Mouse (Mus musculus): ENCODE results near the gene H3f3a. TPM values are rescaled to one million over a fixed set of nuclear protein-coding genes. Genes with fewer than 3 reads are reported as not detected.

Gene H3f3a
- polyA plus RNA-seq, 1 experiment = 559 TPM

DNA sequence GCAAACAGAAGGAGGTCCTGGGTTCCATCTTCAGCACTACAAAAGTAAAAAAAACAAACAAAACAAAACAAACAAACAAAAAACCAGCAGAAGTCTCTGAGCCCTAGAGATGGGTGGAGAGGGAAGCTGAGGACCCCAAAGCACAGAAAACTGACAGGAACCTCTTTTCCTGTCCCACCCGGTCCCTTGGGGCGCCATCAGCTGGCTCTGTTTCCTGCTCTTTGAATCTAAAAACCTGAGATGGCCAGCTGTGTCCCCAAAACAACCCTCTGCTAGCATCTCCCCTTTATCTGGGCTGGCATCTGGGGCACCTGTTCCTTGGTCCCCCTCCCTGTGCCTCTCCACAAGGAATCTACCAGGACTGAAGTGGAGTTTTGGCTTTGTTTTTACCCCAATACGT, 11.0 kb upstream of the H3f3a start:
- no peak for DNase-seq (ENCODE audit: extremely low spot score in 1 of 2, low spot score in 1 of 2)

DNA sequence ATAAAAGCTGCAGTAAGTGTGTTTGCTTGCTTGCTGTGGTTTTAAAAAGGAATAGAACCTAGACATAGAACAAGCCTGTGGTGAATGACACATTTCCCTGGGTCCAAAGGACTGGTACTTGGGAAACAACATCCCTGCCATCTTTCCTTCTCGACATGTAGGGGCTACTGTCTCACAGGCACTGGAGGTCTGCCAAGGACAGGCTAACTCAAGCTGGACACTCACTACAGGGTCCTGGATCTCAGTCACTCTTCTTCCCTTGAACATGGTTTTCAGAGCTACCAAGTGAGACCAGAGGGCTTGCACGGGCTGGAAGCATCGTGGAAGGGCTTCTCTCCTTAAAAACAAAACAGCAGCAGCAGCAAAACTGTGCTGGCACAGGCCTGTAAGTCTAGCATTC, 10.0 kb upstream of the H3f3a start:
- DNase-seq (ENCODE audit: extremely low spot score in 1 of 2, low spot score in 1 of 2) = no peak

DNA sequence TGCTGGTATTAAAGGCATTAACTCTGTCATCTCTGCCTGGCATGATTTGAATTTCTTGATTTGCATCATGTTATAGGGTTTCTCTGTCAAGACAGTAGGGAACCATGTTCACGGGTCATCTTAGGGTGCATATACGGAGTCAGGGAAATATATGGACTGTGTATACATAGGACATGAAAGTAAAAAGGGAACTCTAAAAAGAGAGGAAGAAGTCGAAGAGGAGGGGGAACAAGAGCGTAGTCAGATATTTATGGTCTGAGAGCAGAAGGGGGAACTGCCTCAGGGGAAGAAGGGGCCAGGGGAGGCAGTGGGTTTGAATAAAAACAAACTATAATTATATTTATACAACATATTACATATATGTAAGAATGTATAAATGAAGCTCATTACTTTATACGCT, 8.5 kb upstream of the H3f3a start:
- DNase-seq (ENCODE audit: extremely low spot score in 1 of 2, low spot score in 1 of 2) = no peak

DNA sequence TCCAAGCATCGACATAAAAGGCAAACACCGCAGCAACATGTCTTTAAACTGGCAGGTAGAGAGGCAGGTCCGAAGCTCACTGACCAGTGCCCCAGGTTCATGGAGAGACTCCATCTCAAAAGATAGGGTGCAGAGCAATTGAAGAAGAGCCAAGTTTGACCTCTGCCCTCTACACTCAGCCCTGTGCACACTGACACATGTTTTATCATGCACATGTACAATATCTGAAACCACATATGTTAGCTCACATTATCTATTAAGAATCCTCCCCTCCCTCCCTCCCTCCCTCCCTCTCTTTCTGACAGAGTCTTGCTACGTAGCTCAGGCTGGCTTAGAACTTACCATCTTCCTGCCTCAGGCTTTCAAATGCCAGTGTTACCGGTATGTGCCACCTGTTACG, 7.4 kb upstream of the H3f3a start:
- DNase-seq (ENCODE audit: extremely low spot score in 1 of 2, low spot score in 1 of 2) = no peak

DNA sequence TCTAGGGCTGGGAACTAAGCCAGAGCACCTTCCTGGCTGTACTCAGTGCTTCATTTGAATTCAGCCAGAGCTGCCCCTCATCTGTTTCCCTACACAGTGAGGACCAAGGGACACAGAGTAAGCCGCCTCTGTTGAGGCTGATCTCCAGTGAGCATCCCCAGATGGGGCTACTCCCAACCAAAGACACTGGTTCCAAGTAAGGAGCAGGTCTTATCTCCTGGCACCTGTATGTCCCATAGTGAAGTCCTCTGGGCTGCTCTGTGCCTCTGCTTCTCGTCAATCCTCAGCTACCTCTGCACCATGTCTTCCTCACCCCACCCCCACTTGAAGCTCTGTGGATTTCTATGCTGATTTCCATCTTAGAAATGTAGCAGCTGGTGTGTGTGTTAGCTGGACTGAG, 4.3 kb upstream of the H3f3a start:
- no peak for DNase-seq (ENCODE audit: extremely low spot score in 1 of 2, low spot score in 1 of 2)

DNA sequence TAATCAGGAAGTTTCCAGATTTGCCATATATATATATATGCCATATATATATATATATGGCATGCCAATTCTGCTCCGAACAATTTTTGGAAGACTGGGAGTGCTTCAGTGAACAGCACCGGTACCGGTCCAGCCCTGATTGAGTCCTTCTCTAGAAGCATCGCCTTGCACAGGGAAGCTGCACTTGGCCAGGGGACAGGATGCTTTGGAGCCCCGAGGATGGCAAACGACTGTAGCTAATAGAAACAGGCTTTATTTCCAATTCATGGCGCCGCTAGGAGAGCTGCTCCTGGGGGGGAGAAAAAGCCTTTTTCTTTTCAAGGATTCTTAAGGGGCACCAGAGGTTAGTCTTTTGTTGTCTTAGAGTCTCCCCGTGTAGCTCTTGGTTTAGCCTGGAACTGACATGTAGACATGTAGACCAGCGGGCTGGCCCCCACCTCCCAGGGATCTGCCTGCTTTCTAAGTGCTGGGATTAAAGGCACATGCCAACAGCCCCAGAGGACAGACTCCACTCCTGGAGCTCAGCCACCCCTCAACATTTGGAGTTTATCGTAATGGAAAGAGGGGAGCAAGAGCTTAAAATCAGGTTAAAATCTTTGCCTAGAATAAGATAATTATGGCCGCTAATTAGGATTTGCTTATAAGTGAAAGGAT, 1.8 kb upstream of the H3f3a start:
- no peak for DNase-seq (ENCODE audit: extremely low spot score in 1 of 2, low spot score in 1 of 2)

DNA sequence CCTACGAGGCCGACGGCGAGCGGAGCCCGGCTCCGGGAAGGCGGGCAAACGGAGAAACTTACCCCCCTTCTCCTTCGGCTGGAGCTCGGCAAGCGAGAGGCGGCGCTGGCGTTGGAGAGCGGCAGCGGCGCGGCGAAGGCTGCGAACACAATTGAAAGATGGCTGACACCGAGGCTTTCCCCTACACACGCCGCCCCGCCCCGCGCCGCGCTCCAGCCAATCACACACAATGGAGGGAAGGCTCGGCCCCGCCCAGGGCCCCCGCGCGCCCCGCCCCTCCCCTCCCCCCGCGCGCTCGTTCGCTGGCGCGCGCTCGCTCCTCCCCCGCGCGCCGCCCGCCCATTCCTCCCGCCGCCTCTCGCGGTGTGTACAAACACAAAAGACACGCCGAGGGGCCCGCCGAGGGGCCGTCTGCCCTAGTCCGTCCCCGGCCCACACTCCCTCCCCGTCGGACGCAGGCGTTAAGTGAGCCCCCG, 296 bp downstream of the H3f3a start:
- DNase-seq (ENCODE audit: extremely low spot score in 1 of 2, low spot score in 1 of 2) = peak; percentile 88 to 94

DNA sequence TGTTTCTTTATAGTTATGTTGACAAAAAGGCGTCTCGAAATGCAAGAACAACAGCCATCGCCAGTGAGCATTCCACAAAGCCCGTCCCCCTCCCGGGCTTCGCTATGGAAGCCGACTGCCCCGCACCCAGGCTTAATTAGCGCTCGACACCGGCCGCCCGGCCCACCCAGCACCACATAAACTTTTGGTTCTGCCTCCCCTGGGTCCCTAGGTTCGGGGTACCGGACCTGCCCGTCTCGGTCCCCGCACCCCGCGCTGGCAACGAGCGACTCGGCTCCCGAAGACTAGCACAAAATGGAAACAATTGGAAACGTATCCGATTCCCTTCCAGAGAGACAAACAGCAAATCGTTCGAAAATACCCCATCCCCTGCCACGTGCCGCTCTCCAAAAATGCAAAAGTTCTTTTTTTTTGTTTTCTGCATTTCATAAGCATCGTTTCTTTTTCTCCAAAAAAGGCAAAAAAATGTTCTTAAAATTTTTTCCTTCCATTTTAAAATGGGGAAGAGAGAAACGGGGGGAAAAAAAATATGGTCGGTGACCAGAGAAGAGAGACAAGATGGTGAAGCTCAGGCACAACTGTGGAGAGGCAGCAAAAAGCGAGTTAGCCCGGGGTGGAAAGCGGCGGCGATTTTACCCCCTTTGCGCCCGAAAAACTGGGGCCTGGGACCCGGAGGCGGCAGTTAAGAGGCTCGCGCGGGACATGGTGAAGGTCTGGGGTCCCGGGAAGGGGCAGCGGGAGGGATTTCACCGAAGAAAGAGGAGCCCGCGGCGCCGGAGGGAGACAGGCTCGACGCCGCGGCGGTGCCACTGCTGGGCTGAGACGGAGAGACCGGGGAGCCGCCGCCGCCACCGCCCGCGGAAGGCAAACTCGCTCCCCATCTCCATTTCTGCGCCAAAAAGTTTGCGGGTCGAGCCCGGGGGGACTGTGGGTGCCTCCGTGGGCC, 1.0 kb downstream of the H3f3a start:
- DNase-seq (ENCODE audit: extremely low spot score in 1 of 2, low spot score in 1 of 2) = peak in 1 of 2 experiments; percentile 55

DNA sequence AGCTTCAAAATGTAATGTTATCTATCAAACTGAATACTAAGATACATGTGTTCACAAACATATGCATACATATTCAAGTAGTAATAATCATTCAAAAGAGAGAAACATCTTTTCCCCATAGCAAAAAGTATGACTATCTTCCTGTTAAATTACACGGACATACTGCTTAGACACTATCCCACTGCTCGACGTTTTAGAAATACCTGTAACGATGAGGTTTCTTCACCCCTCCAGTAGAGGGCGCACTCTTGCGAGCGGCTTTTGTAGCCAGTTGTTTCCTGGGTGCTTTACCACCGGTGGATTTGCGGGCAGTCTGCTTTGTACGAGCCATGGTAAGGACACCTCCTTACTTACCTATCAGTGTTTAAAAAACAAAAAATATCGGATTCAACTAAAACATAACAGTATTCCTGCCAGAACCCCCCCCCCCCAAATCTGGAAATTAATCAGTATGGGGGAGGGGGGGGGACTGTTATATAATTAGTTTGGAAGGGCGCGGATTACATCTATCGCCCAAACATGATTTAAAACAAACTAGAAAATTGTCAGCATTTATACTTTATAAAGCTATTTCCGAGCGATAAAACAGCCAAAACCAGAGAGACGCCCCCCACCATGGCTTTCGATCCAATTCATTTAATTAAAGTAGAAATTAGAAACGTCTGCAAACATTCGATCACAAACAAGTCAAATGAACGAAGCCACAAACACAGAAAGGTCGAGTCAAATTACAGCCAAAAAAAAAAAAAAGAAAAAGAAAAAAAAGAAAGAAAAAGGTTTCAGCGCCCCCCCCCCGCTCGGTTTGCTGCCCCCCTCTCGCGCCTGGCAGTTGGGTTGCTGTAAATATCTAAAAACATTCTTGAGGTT, 1.9 kb downstream of the H3f3a start:
- peak in 1 of 2 experiments; percentile 36 for DNase-seq (ENCODE audit: extremely low spot score in 1 of 2, low spot score in 1 of 2)

DNA sequence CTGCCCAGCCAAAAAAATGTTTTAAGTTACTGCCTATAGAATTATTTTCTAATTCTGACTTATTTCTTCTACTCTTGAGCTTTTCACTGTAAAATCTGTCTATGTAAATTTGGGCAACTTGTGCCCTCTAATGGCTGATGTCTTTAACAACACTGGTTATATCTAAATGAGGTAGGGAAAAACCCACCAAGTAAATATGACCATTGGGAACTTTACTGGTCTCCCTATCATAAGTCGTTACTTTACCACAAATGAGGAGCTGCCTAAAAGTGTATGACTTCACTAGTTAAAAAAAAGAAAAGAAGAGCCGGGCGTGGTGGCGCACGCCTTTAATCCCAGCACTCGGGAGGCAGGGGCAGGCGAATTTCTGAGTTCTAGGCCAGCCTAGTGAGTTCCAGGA, 2.8 kb downstream of the H3f3a start:
- DNase-seq (ENCODE audit: extremely low spot score in 1 of 2, low spot score in 1 of 2) = no peak

DNA sequence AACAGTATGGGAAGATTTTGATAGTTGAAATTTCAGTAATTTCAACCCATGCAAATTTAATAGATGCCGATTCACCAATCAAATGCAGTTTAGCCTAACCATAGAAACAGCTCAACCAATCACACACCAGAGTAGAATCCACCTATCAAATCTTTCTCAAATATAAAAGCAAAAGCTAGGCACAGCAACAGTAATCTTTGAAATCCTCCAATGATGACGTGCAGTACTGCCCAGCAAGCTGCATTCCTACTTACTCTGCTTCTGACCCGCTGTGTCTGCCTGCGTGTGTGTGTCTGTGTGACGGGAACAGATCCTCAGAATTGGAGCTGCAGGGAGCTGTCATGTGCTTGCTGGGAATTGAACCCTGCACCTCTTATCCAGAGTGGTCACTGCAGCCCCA, 4.9 kb downstream of the H3f3a start:
- DNase-seq (ENCODE audit: extremely low spot score in 1 of 2, low spot score in 1 of 2) = no peak

DNA sequence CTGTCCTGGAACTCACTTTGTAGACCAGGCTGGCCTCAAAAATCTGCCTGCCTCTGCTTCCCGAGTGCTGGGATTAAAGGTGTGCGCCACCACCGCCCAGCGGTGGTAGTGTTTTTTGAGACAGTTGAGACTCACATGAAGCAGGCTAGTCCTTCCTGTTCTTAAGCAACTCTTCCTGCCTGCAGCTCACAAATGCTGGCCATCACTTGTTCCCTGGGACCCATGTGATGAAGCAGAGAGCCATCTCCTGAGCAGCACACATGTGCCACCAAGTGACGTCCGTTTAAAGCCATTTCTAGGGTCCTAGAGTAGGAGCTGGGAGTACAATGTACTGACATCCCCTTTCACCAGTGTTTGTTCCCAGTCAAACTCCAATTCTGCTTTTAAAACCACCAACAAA, 9.9 kb downstream of the H3f3a start:
- no peak for DNase-seq (ENCODE audit: extremely low spot score in 1 of 2, low spot score in 1 of 2)

DNA sequence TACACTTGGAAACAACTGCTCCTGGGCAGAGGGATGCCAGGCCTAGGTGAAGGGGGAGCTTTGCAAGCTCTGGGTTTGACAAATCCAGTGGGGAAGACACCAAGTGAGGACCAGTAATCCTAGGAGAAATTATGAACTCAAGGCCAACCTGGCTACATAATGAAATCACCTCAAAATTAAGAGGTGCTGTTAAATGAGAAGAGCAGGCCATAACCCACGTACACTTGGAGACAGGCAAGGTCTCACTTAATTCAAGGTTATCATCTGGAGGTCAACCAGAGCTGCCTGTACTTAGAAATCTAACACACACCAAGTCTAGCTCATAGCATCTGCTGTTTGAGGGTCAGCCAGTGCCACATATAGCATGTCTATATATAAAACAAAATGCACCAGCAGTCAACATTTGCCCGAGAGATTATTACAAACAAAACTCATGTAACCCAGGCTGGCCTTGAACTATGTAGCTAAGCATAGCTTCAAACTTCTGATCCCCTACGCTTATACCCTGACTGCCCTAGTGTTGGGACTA, 12.2 kb downstream of the H3f3a start:
- DNase-seq (ENCODE audit: extremely low spot score in 1 of 2, low spot score in 1 of 2) = no peak

DNA sequence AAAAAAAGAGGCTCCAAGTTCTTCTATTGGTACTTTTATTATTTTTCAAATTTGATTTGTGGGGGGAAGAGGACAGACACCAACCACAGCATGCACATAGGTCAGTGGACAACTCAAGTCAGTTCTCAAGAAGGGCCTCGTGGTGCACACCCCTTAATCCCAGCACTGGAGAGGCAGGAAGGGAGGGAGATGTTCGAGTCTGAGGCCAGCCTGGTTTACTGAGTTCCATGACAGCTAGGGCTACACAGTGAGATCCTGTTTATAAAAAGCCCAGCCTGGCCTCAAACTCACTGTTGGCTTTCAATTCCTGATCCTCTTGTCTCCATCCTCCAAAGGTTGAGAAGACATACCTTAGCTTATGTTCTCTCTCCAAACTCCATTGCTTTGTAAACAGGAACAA, 12.9 kb downstream of the H3f3a start:
- no peak for DNase-seq (ENCODE audit: extremely low spot score in 1 of 2, low spot score in 1 of 2)

DNA sequence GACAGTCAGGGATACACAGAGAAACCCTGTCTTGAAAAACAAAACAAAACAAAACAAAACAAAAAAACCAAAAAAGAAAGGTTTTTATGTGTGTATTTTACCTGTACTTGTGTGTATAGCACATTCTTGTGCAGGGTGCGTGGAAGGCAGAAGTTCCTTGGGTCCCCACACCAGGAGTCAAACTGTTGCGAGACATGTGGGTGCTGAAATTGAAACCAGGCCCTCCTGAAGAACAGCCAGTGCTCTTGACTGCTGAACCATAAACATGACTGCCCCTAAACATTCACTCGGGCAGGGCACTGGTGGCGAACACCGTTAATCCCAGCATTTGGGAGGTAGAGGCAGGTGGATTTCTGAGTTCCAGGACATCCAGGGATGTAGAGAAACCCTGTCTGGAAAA, 13.7 kb downstream of the H3f3a start:
- DNase-seq (ENCODE audit: extremely low spot score in 1 of 2, low spot score in 1 of 2) = no peak

DNA sequence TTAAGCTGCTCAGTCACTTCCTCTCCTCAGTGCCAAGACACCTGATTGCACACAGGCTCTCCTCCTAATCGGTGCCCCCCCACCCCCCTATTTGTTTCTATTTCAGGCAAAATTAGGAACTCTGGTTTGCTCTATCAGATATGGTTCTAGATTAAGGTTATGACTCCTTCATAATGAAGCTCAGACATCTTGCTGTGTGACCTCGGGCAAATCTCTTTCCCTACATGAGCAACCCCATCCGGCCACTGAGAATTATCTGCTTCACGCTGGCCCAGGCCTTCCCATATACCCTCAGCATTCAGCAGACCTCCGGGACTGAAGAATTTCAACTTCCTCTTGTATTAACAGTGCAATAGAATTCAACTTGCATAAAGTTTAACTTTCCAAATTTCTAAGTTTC, 14.5 kb downstream of the H3f3a start:
- DNase-seq (ENCODE audit: extremely low spot score in 1 of 2, low spot score in 1 of 2) = no peak

DNA sequence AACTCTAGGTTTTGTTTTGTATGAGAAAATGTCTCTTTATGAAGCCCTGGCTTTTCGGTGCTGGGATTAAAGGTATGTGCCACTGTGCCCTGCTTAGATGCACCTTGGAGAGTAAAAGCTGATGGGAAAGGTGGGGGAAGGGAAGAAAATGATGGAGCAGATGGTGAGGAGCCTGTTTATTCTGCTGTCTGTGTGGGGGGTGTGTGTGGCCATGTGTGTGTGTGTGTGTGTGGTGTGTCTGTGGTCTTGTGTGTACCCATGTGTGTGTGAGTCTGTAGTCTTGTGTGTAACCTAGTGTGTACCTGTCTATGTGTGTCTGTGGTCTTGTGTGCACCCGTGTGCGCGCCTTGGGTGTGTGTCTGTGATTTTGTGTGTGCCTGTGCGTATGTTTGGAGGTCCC, 15.1 kb downstream of the H3f3a start:
- no peak for DNase-seq (ENCODE audit: extremely low spot score in 1 of 2, low spot score in 1 of 2)

DNA sequence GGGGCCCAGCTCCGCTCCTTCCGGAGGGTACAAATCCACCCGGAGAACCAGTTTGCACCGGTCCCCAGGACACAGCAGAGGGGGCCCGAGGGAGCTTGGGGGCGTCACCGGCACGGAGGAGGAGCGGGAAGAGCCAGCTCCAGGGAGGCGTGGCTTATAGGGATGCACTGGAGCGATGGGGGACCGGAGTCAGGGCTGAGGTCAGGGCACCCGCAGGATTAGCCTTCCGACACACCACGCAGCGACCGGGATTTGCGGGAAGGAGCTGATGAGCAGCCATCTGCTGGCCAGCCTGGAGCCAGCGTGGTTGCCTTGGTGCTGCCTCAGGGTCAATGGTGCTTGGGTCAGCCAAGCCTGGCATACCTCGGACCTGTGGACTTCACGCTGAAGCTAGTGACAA, 19.6 kb downstream of the H3f3a start:
- DNase-seq (ENCODE audit: extremely low spot score in 1 of 2, low spot score in 1 of 2) = no peak

DNA sequence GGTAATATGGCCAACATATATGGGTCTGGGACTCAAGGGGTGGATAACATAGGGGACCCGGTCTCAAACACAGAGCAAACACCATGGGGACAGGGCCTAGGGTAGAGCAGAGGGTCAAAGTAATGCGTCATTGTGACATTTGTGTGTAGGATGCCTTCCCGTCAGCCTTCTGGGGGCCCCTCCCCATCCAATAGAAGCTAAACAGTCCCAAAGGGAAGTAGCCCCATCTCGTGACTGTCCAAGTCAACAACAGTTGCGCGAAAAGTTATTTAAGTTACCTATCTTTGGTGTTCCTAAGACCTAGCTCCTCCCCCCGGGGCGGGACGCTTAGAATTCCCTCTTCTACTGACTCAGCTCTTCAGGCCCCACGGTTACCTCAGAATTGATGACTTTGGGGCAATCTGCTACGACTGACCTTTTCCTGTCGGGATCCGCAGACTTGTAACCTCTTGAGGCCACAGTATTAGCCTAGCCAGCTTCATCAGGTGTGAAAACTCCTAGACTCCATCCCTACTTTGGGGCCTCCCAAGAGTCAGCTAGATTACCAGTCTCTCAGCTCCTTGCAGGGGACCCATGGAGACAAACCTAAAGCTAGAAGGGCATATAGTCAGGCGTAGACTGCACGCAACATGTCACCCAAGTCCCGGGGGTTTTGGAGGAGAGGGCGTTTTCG, 20.2 kb downstream of the H3f3a start:
- no peak for DNase-seq (ENCODE audit: extremely low spot score in 1 of 2, low spot score in 1 of 2)

DNA sequence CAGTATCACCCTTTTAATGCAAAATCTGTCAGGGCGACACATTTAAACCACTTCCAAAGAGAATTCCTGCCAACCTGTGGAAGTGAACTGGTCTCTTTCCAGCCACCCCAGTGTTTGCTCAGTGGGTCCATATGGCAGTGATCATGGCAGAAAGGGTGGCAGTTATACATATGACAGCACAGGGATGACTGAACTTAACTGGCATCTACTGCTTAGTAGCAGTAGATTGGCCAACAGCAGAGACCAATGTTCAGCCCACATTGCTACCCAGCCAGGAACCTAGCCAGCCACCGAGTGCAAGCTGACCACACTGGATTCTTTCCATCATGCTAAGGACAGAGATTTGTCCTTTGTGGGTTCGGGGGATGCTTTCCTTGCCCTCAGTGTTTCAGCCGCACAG, 20.9 kb downstream of the H3f3a start:
- no peak for DNase-seq (ENCODE audit: extremely low spot score in 1 of 2, low spot score in 1 of 2)

Data from frontal cortex, adult 2 months (tissue).